Mouse (Mus musculus) brain, embryonic 14.5 days (tissue): ENCODE data around the gene Chmp4b.

Experiments
- CTCF ChIP-seq: fragments of 200-500 bp; IDR thresholded peaks from 2 replicates; pipeline ENCODE4 v1.5.1; 2012; ENCODE audit warnings: inconsistent platforms, mild to moderate bottlenecking, moderate library complexity, borderline replicate concordance; ENCODE audit not compliant: insufficient read depth, insufficient read length; ENCODE audit errors: extremely low read depth
- POLR2A ChIP-seq: fragments of 200-500 bp; IDR thresholded peaks from 2 replicates; pipeline ENCODE4 v1.6.1; 2012; ENCODE audit warnings: mild to moderate bottlenecking, inconsistent platforms, borderline replicate concordance; ENCODE audit not compliant: poor library complexity, insufficient read depth, insufficient read length, severe bottlenecking; ENCODE audit errors: extremely low read depth

DNA sequence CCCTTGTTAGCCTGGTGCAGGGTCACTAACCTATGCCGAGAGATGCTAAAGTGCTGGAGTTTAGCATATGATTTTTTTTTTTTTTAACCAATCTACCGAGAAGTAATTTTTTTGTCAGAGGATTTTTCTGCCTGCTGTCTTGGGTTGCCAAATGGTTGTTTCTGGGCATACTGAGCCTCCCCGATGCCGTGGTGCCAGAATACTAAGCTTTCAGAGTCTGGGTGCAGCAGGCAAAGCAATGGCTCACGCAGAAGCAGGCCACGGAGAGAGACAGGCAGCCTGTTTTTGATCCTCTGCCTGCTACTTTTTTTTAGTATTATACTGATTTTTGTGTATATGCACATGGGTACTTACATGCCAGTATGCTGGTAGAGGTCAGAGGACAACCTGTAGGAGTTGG, 29.4 kb downstream of the Chmp4b start:
- TF ChIP-seq POLR2A (no peak), CTCF (no peak)
